35 mouse cellular contexts compared by ENCODE assay signal in genomic region chr8:105571810-105572209, GRCm38 (mm10). TPM values are rescaled to one million over a fixed set of nuclear protein-coding genes. Genes with fewer than 3 reads are reported as not detected.
DNase-seq lines count a peak whose midpoint lies in the region; ATAC-seq and TF ChIP-seq lines count a peak whose summit lies in the region.
"Had no signal": no experiment of that assay in that cellular context is flagged by ENCODE, and none has a peak within 500 bp of the region (broad histone marks: within the 10 kb centered on the region; RNA-seq: fewer than 3 reads in every experiment).

No protein-coding gene starts in this region.

- H3K36me3 ChIP-seq in stomach, postnatal 0 days (ENCODE audit: control insufficient read depth, insufficient read depth, low read length): no peaks in the 10 kb centered on the region
- H3K36me3 ChIP-seq: embryonic facial prominence, embryonic 10.5 days; embryonic facial prominence, embryonic 15.5 days; forebrain, embryonic 12.5 days; limb, embryonic 10.5 days; limb, embryonic 15.5 days; liver, embryonic 13.5 days; midbrain, embryonic 12.5 days; neural tube, embryonic 13.5 days; stomach, embryonic 15.5 days had no signal

- H3K4me2 ChIP-seq in stomach, postnatal 0 days (replicated peaks; ENCODE audit: low read depth): no peak overlapping the region
- H3K4me2 ChIP-seq: embryonic facial prominence, embryonic 15.5 days; forebrain, embryonic 12.5 days; limb, embryonic 15.5 days; liver, embryonic 13.5 days; midbrain, embryonic 12.5 days; neural tube, embryonic 13.5 days; stomach, embryonic 15.5 days had no signal

- ATAC-seq in stomach, postnatal 0 days (ENCODE audit: low FRiP score, low TSS enrichment): peak; percentile 63
- ATAC-seq: activated CD4-positive, CD25-positive, alpha-beta regulatory T cell, adult 4 months; CD4-positive, CD25-positive, alpha-beta regulatory T cell, adult 4 months; forebrain, postnatal 0 days; hindbrain, postnatal 0 days; intestine, embryonic 16.5 days; lung, postnatal 0 days had no signal

- peaks cover 5% of the 10 kb centered on the region; the same call in 1 of the 2 replicates for H3K4me1 ChIP-seq in stomach, postnatal 0 days (replicated peaks; ENCODE audit: control insufficient read depth, insufficient read depth)

- no peak overlapping the region for H3K4me3 ChIP-seq in stomach, postnatal 0 days (ENCODE audit: low read depth, low read length)
- H3K4me3 ChIP-seq: embryonic facial prominence, embryonic 10.5 days; embryonic facial prominence, embryonic 15.5 days; forebrain, embryonic 12.5 days; limb, embryonic 10.5 days; limb, embryonic 15.5 days; liver, embryonic 13.5 days; megakaryocyte, embryonic 14.5 days; midbrain, embryonic 12.5 days; neural tube, embryonic 13.5 days; stomach, embryonic 15.5 days had no signal

- no peak for TF ChIP-seq EP300 in stomach, postnatal 0 days (optimal IDR thresholded peaks at IDR 0.05)

- H3K9ac ChIP-seq in stomach, postnatal 0 days (ENCODE audit: low read length): no peak overlapping the region
- H3K9ac ChIP-seq: embryonic facial prominence, embryonic 15.5 days; forebrain, embryonic 12.5 days; forebrain, postnatal 0 days; limb, embryonic 15.5 days; liver, embryonic 13.5 days; midbrain, embryonic 12.5 days; neural tube, embryonic 13.5 days; stomach, embryonic 15.5 days had no signal

- 0 out of 2 replicates have a peak overlapping the region, but pooled peaks have one; percentile 18 for H3K27ac ChIP-seq in stomach, postnatal 0 days (replicated peaks)
- H3K27ac ChIP-seq: embryonic facial prominence, embryonic 10.5 days; embryonic facial prominence, embryonic 15.5 days; forebrain, embryonic 12.5 days; hindbrain, postnatal 0 days; limb, embryonic 10.5 days; limb, embryonic 15.5 days; liver, embryonic 13.5 days; midbrain, embryonic 12.5 days; neural tube, embryonic 13.5 days; stomach, embryonic 15.5 days had no signal

- WGBS in stomach, postnatal 0 days: 77% methylated on average over 9 of the region's 9 CpGs

- intact Hi-C loops in left cerebral cortex, postnatal 36 days (cut with DNase I): no loop called here
- intact Hi-C loops in left cerebral cortex, postnatal 10 days (cut with DNase I): no loop called here

- DNase-seq in frontal cortex, adult 2 months (ENCODE audit: extremely low spot score in 1 of 2, low spot score in 1 of 2): peak; percentile 30 to 70
- no peak for DNase-seq in frontal cortex, postnatal 14 days (ENCODE audit: low spot score in 2 of 2)
- DNase-seq in left cerebral cortex, postnatal 36 days (ENCODE audit: low spot score in 2 of 2): peak; percentile 39 to 40
- no peak for DNase-seq in left cerebral cortex, postnatal 10 days (ENCODE audit: extremely low spot score in 1 of 2, low spot score in 2 of 2)
- peak; percentile 56 for DNase-seq in 416B (ENCODE audit: low read depth)
- no peak for DNase-seq in stomach, postnatal 0 days (ENCODE audit: low spot score)
- no peak for DNase-seq in thymus, postnatal 0 days (ENCODE audit: low spot score)
- DNase-seq: adrenal gland, adult 2 months; adrenal gland, postnatal 36 days; cerebellum, adult 2 months; cerebellum, postnatal 25 days; forebrain, postnatal 0 days; gastrocnemius, postnatal 10 days; kidney, adult 8-10 months; kidney, postnatal 10 days; layer of hippocampus, postnatal 36 days; liver, embryonic 13.5 days; lung, adult 18-20 months; lung, postnatal 4 days; thymus, adult 18-20 months; thymus, postnatal 36 days had no signal

- H3K9me3 ChIP-seq in stomach, postnatal 0 days (ENCODE audit: control insufficient read depth, low read length): no peaks in the 10 kb centered on the region
- H3K9me3 ChIP-seq: embryonic facial prominence, embryonic 10.5 days; embryonic facial prominence, embryonic 15.5 days; forebrain, embryonic 12.5 days; limb, embryonic 10.5 days; limb, embryonic 15.5 days; liver, embryonic 13.5 days; megakaryocyte, embryonic 14.5 days; midbrain, embryonic 12.5 days; neural tube, embryonic 13.5 days; stomach, embryonic 15.5 days had no signal

- no peak for TF ChIP-seq CTCF in stomach, postnatal 0 days (IDR thresholded peaks at IDR 0.05; ENCODE audit: low read depth)

- H3K27me3 ChIP-seq in stomach, postnatal 0 days (ENCODE audit: control insufficient read depth, insufficient read depth, low read length): no peaks in the 10 kb centered on the region
- H3K27me3 ChIP-seq: embryonic facial prominence, embryonic 15.5 days; forebrain, embryonic 12.5 days; limb, embryonic 15.5 days; liver, embryonic 13.5 days; megakaryocyte, embryonic 14.5 days; neural tube, embryonic 13.5 days; stomach, embryonic 15.5 days had no signal

RNA-seq across cellular contexts. Expression of gene Atp6v0d1, which starts 6.0 kb away (rescaled TPM):
- polyA plus RNA-seq in frontal cortex, adult 2 months (2012; rRNA removed): 334 and 339 TPM in 2 replicates
- 100 to 1,000 TPM; 305 to 349 TPM for total RNA-seq in left cerebral cortex, postnatal 36 days (2021)
- 100 to 1,000 TPM; 346 to 352 TPM for total RNA-seq in left cerebral cortex, postnatal 10 days (2021)
- polyA plus RNA-seq in stomach, postnatal 0 days (2015; fragmentation: Nextera tagmentation; extraction: Ambion mirVana): 96.2 and 101 TPM in 2 replicates
- polyA plus RNA-seq in thymus, postnatal 0 days (2015; fragmentation: Nextera tagmentation; extraction: Ambion mirVana): 97.3 and 105 TPM in 2 replicates

RNA-seq across cellular contexts. Expression of gene Ripor1, which starts 33.2 kb away (rescaled TPM):
- 52.0 and 52.1 TPM in 2 replicates for polyA plus RNA-seq in frontal cortex, adult 2 months (2012; rRNA removed)
- 10 to 100 TPM; 70.3 to 89.3 TPM for total RNA-seq in left cerebral cortex, postnatal 36 days (2021)
- total RNA-seq in left cerebral cortex, postnatal 10 days (2021): 10 to 100 TPM; 74.5 to 76.2 TPM
- 8.9 and 9.3 TPM in 2 replicates for polyA plus RNA-seq in stomach, postnatal 0 days (2015; fragmentation: Nextera tagmentation; extraction: Ambion mirVana)
- 28.5 and 30.8 TPM in 2 replicates for polyA plus RNA-seq in thymus, postnatal 0 days (2015; fragmentation: Nextera tagmentation; extraction: Ambion mirVana)

RNA-seq across cellular contexts. Expression of gene Hsd11b2, which starts 53.3 kb away (rescaled TPM):
- 0.21 and 0.22 TPM in 2 replicates for polyA plus RNA-seq in frontal cortex, adult 2 months (2012; rRNA removed)
- total RNA-seq in left cerebral cortex, postnatal 36 days (2021): under 1 TPM in 1 of 2 experiments, not detected in 1; 0.20 TPM
- total RNA-seq in left cerebral cortex, postnatal 10 days (2021): not detected
- 2.5 and 2.8 TPM in 2 replicates for polyA plus RNA-seq in stomach, postnatal 0 days (2015; fragmentation: Nextera tagmentation; extraction: Ambion mirVana)
- polyA plus RNA-seq in thymus, postnatal 0 days (2015; fragmentation: Nextera tagmentation; extraction: Ambion mirVana): 0.26 and 0.28 TPM in 2 replicates
- total RNA-seq: layer of hippocampus, postnatal 36 days had no signal
- polyA plus RNA-seq: activated CD4-positive, CD25-positive, alpha-beta regulatory T cell, adult 4 months; CD4-positive, CD25-positive, alpha-beta regulatory T cell, adult 4 months had no signal

Comparison
In these comparisons a context has a peak if more than half of its experiments do, and no peak if none do; other contexts are left out.
1. DNase-seq: peak in frontal cortex, adult 2 months (2 of 2), left cerebral cortex, postnatal 36 days (2 of 2) and 416B (single experiment); none in frontal cortex, postnatal 14 days (0 of 2), left cerebral cortex, postnatal 10 days (0 of 2), stomach, postnatal 0 days (single experiment) and thymus, postnatal 0 days (single experiment).